Mouse (Mus musculus) c-Kit-positive CD71-positive TER-119-positive erythroid progenitor cells, embryonic 14.5 days (primary cell): Measurements from ENCODE around the gene Irf6.

ENCODE experiments used
- DNase-seq: peaks from one replicate; pipeline ENCODE4 v3.0.0-alpha.2; 2013; ENCODE audit warnings: low spot score

Gene Irf6

GRCm38 (mm10) chr1:193156316-193157110 lies 3.6 kb downstream of the Irf6 start:
- no peak for DNase-seq

- DNase-seq: no peak
These were observed 4.2 kb downstream of the Irf6 start for GRCm38 (mm10) chr1:193157111-193157492.

GRCm38 (mm10) chr1:193159163-193159562 lies 6.3 kb downstream of the Irf6 start:
- no peak for DNase-seq

GRCm38 (mm10) chr1:193159613-193160012 lies 6.7 kb downstream of the Irf6 start:
- DNase-seq: no peak

GRCm38 (mm10) chr1:193160317-193161032 lies 7.6 kb downstream of the Irf6 start:
- peak; percentile 42 for DNase-seq

GRCm38 (mm10) chr1:193167746-193168145 lies 14.8 kb downstream of the Irf6 start, which contains the start of gene A130010J15Rik:
TSS of gene A130010J15Rik (plus strand) at chr1:193168046.
- no peak for DNase-seq

- DNase-seq: no peak
These were observed 16.3 kb downstream of the Irf6 start for GRCm38 (mm10) chr1:193169228-193169627.

GRCm38 (mm10) chr1:193169856-193170255 lies 16.9 kb downstream of the Irf6 start:
- DNase-seq: no peak

GRCm38 (mm10) chr1:193172991-193173809 lies 20.3 kb downstream of the Irf6 start:
- DNase-seq: peak; percentile 98

- DNase-seq: no peak
These were observed 20.9 kb downstream of the Irf6 start for GRCm38 (mm10) chr1:193173810-193174129.

- no peak for DNase-seq
These were observed 21.3 kb downstream of the Irf6 start for GRCm38 (mm10) chr1:193174143-193174733.

GRCm38 (mm10) chr1:193181104-193181503 lies 28.2 kb downstream of the Irf6 start:
- DNase-seq: no peak

- DNase-seq: no peak
These were observed 35.3 kb downstream of the Irf6 start for GRCm38 (mm10) chr1:193188257-193188656.

GRCm38 (mm10) chr1:193189151-193189621 lies 36.3 kb downstream of the Irf6 start:
- DNase-seq: no peak

- DNase-seq: no peak
These were observed 36.9 kb downstream of the Irf6 start for GRCm38 (mm10) chr1:193189771-193190170.

GRCm38 (mm10) chr1:193191675-193192283 lies 38.9 kb downstream of the Irf6 start:
- DNase-seq: no peak

GRCm38 (mm10) chr1:193194416-193195140 lies 41.7 kb downstream of the Irf6 start:
- no peak for DNase-seq

- DNase-seq: no peak
These were observed 42.4 kb downstream of the Irf6 start for GRCm38 (mm10) chr1:193195169-193195810.

- no peak for DNase-seq
These were observed 44.7 kb downstream of the Irf6 start for GRCm38 (mm10) chr1:193197494-193198205.

- DNase-seq: no peak
These were observed 45.4 kb downstream of the Irf6 start for GRCm38 (mm10) chr1:193198312-193198711.
